Mouse (Mus musculus) heart, embryonic 10.5 days (tissue): ENCODE measurements around the gene Gm28539. TPM values are rescaled to one million over a fixed set of nuclear protein-coding genes. Genes with fewer than 3 reads are reported as not detected.
A peak's percentile ranks its signal among the peaks of the same experiment; 100 is the strongest.
"Not testable (repeated sequence)": the region's sequence is repeated elsewhere in the genome, so short reads cannot be mapped to it uniquely, and the experiment has no call there.

Experiments
- DNase-seq: peaks from one replicate; pipeline ENCODE4 v3.0.0-alpha.2; 2017; ENCODE audit warnings: low spot score
- H3K27ac ChIP-seq: fragments of 300-500 bp; sonication (generic); 2 replicates; pipeline ENCODE4 v1.5.1; 2016; ENCODE audit warnings: mild to moderate bottlenecking
- H3K27me3 ChIP-seq: fragments of 300-500 bp; sonication (generic); 2 replicates; pipeline ENCODE4 v1.6.1; 2016; ENCODE audit warnings: mild to moderate bottlenecking; ENCODE audit not compliant: poor library complexity, insufficient read depth, severe bottlenecking
- H3K36me3 ChIP-seq: fragments of 300-500 bp; sonication (generic); 2 replicates; pipeline ENCODE4 v1.6.1; 2016; ENCODE audit warnings: mild to moderate bottlenecking, moderate library complexity
- H3K4me1 ChIP-seq: fragments of 300-500 bp; sonication (generic); 2 replicates; pipeline ENCODE4 v1.6.1; 2016; ENCODE audit warnings: mild to moderate bottlenecking
- H3K4me3 ChIP-seq: fragments of 300-500 bp; sonication (generic); 2 replicates; pipeline ENCODE4 v1.5.1; 2016; ENCODE audit warnings: mild to moderate bottlenecking, moderate library complexity
- H3K9me3 ChIP-seq: fragments of 300-500 bp; sonication (generic); 2 replicates; pipeline ENCODE4 v1.6.1; 2016; ENCODE audit warnings: mild to moderate bottlenecking, moderate library complexity
- WGBS: fragments of 180-500 bp; shearing (Covaris S2); methylation state at CpG from one replicate; pipeline ENCODE4 v1.1.7; 2016; 5-methylcytosine and 5-hydroxymethylcytosine counted together
- polyA plus RNA-seq: library from polyadenylated mRNA; unstranded; fragments of >200 nt; fragmentation: Nextera tagmentation; extraction: Ambion mirVana; gene quantifications from 2 replicates; pipeline ENCODE4 v1.2.1, GENCODE M21; 2016

Gene Gm28539
- polyA plus RNA-seq, 1 experiment from 2014 or later, result not detected

- Histone ChIP-seq H3K27ac (no peak overlapping the region), H3K4me3 (no peak overlapping the region), H3K36me3 (peaks cover 69% of the 10 kb centered on the region), H3K9me3 (no peaks in the 10 kb centered on the region), H3K4me1 (no peaks in the 10 kb centered on the region), H3K27me3 (no peaks in the 10 kb centered on the region)
- WGBS, result 94% methylated on average over 6 of the region's 6 CpGs
- DNase-seq, result peak; percentile 59
These were observed 107.5 kb downstream of the Gm28539 start for GRCm38 (mm10) chr16:18943906-18944305.

GRCm38 (mm10) chr16:18948941-18949340, 112.6 kb downstream of the Gm28539 start:
- DNase-seq, result peak; percentile 56
- no peaks in the 10 kb centered on the region for H3K27me3 ChIP-seq
- H3K9me3 ChIP-seq, result no peaks in the 10 kb centered on the region
- H3K36me3 ChIP-seq, result peaks cover 93% of the 10 kb centered on the region
- H3K27ac ChIP-seq, result no peak overlapping the region
- no peaks in the 10 kb centered on the region for H3K4me1 ChIP-seq
- H3K4me3 ChIP-seq, result no peak overlapping the region
- WGBS, result 92% methylated on average over 9 of the region's 9 CpGs

GRCm38 (mm10) chr16:18950351-18950750, 114.0 kb downstream of the Gm28539 start:
- Histone ChIP-seq H3K27ac (no peak overlapping the region), H3K27me3 (no peaks in the 10 kb centered on the region), H3K4me3 (no peak overlapping the region), H3K9me3 (no peaks in the 10 kb centered on the region), H3K4me1 (no peaks in the 10 kb centered on the region), H3K36me3 (peaks cover 97% of the 10 kb centered on the region)
- DNase-seq, result no peak
- WGBS, result 66% methylated on average over 2 of the region's 2 CpGs

- Histone ChIP-seq H3K4me1 (no peaks in the 10 kb centered on the region), H3K27me3 (no peaks in the 10 kb centered on the region), H3K27ac (no peak overlapping the region), H3K9me3 (no peaks in the 10 kb centered on the region), H3K36me3 (peaks cover 95% of the 10 kb centered on the region), H3K4me3 (no peak overlapping the region)
- no peak for DNase-seq
These were observed 116.4 kb downstream of the Gm28539 start for GRCm38 (mm10) chr16:18952813-18953212.

- WGBS, result 67% methylated on average over 3 of the region's 3 CpGs
- H3K9me3 ChIP-seq, result no peaks in the 10 kb centered on the region
- no peaks in the 10 kb centered on the region for H3K27me3 ChIP-seq
- DNase-seq, result no peak
- H3K36me3 ChIP-seq, result peaks cover 82% of the 10 kb centered on the region
- H3K4me3 ChIP-seq, result no peak overlapping the region
- no peaks in the 10 kb centered on the region for H3K4me1 ChIP-seq
- no peak overlapping the region for H3K27ac ChIP-seq
These were observed 118.7 kb downstream of the Gm28539 start for GRCm38 (mm10) chr16:18955070-18955469.

DNA sequence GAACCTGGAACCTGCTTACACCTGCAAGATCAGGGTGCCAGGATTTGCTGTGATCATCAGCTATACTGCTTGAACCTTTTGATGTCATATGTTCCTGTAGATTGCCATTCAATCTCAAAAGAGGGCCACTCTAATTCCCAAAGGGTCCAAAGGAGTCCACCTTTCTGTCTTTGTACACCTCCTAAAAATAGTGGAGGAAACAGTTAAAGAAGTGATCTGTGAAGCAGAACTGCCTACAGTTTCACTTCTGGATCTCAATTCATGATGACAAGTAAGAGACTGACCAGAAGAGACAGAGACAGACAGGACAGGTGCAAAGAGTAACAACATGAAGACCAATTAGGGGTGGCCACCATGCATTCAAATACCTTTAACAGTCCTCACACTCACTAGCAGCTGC, 127.1 kb downstream of the Gm28539 start:
- Histone ChIP-seq H3K4me3 (no peak overlapping the region), H3K9me3 (peaks cover 10% of the 10 kb centered on the region), H3K4me1 (no peaks in the 10 kb centered on the region), H3K36me3 (peaks cover 63% of the 10 kb centered on the region), H3K27me3 (no peaks in the 10 kb centered on the region), H3K27ac (no peak overlapping the region)
- DNase-seq, result no peak

GRCm38 (mm10) chr16:18969420-18970128, 133.2 kb downstream of the Gm28539 start:
- Histone ChIP-seq H3K9me3 (no peaks in the 10 kb centered on the region; the same call in 1 of the 2 replicates), H3K4me3 (no peak overlapping the region), H3K27me3 (no peaks in the 10 kb centered on the region), H3K36me3 (peaks cover 32% of the 10 kb centered on the region), H3K27ac (0 out of 2 replicates have a peak overlapping the region, but pooled peaks have one; percentile 7), H3K4me1 (peaks cover 33% of the 10 kb centered on the region)
- WGBS, result 76% methylated on average over 9 of the region's 9 CpGs
- no peak for DNase-seq

DNA sequence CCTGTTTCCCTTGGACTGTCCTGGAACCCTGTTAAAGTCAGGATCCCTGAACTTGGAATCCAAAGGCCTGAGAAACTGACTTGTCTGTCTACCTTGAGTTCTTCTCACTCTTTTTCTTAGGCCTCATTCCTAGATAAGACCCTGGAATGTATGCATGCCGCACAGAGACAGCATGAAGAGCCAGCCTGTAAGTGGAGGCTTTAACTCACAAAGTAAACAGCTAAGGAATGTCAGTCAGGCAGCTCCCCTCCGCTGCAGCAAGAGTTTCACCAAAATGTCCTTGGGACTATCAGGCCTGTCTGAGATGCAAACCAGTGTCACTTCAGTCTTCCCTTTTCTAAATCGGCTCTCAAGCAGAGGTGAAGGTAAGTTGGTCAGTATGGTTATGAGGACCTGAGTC, 134.5 kb downstream of the Gm28539 start:
- Histone ChIP-seq H3K36me3 (peaks cover 23% of the 10 kb centered on the region), H3K27me3 (no peaks in the 10 kb centered on the region), H3K27ac (peak overlapping the region; percentile 63)

GRCm38 (mm10) chr16:18975665-18976064, 139.3 kb downstream of the Gm28539 start:
- H3K4me3 ChIP-seq, DNase-seq, H3K9me3 ChIP-seq, H3K27ac ChIP-seq, H3K27me3 ChIP-seq: not testable (repeated sequence)
- 80% methylated on average over 23 of the region's 23 CpGs for WGBS
- Histone ChIP-seq H3K4me1 (peaks cover 16% of the 10 kb centered on the region; the same call in 1 of the 2 replicates), H3K36me3 (peaks cover 12% of the 10 kb centered on the region; the same call in 1 of the 2 replicates)

More for the DNA sequence above, 134.5 kb downstream of the Gm28539 start:
- no peaks in the 10 kb centered on the region for H3K9me3 ChIP-seq
- peak; percentile 76 for DNase-seq
- WGBS, result 18% methylated on average over 3 of the region's 3 CpGs
- no peak overlapping the region for H3K4me3 ChIP-seq
- peaks cover 33% of the 10 kb centered on the region for H3K4me1 ChIP-seq

GRCm38 (mm10) chr16:18976315-18976714, 139.9 kb downstream of the Gm28539 start:
- WGBS, result 74% methylated on average over 22 of the region's 23 CpGs
- H3K36me3 ChIP-seq, result peaks cover 12% of the 10 kb centered on the region; the same call in 1 of the 2 replicates
- H3K27me3 ChIP-seq, result no peaks in the 10 kb centered on the region
- peaks cover 6% of the 10 kb centered on the region for H3K9me3 ChIP-seq
- no peak overlapping the region for H3K27ac ChIP-seq
- H3K4me1 ChIP-seq, result peaks cover 10% of the 10 kb centered on the region; the same call in 1 of the 2 replicates
- DNase-seq, result no peak
- H3K4me3 ChIP-seq, result 0 out of 2 replicates have a peak overlapping the region, but pooled peaks have one; percentile 9

DNA sequence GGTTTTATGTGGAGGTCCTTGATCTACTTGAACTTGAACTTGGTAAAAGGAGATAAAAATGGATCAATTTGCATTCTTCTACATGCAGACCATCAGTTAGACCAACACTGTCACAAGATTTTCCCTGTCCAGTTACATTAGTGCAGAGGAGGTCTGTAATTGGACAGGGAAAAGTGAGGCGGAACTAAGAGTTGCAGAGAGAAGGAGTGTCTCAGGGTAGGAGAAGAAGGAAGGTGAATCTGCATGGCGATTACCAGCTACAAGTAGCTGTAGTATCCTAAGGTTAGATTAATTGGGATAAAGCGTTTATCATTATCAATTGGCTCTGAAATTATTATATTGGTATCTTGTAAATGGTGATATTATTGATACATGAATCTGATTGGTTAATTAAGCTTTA, 150.0 kb downstream of the Gm28539 start:
- H3K4me3 ChIP-seq, result no peak overlapping the region
- WGBS, result 79% methylated on average over 3 of the region's 3 CpGs

DNA sequence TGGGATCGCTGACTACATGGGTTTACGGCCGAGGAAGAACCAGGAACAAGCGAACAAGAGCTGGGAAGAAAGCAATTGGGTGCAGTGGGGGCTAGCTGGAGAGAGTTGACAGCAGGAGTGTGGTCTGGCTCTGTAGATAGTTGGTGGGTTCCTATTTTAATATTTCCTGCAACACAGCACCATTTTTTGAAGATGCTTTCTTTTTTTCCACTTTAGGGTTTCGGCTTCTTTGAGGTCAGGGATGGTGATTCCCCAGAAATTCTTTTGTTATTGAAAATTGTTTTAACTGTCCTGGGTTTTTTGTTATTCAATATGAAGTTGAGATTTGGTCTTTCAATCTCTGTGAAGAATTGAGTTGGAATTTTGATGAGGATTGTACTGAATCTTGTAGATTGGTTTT, 150.5 kb downstream of the Gm28539 start:
- Histone ChIP-seq H3K27ac (no peak overlapping the region), H3K36me3 (no peaks in the 10 kb centered on the region), H3K4me3 (no peak overlapping the region), H3K9me3 (no peaks in the 10 kb centered on the region), H3K4me1 (no peaks in the 10 kb centered on the region), H3K27me3 (no peaks in the 10 kb centered on the region)
- WGBS, result 86% methylated on average over 5 of the region's 5 CpGs
- no peak for DNase-seq

More for the DNA sequence above, 150.0 kb downstream of the Gm28539 start:
- H3K36me3 ChIP-seq, result no peaks in the 10 kb centered on the region
- no peak overlapping the region for H3K27ac ChIP-seq
- no peak for DNase-seq
- H3K9me3 ChIP-seq, result no peaks in the 10 kb centered on the region
- H3K4me1 ChIP-seq, result no peaks in the 10 kb centered on the region
- no peaks in the 10 kb centered on the region for H3K27me3 ChIP-seq

DNA sequence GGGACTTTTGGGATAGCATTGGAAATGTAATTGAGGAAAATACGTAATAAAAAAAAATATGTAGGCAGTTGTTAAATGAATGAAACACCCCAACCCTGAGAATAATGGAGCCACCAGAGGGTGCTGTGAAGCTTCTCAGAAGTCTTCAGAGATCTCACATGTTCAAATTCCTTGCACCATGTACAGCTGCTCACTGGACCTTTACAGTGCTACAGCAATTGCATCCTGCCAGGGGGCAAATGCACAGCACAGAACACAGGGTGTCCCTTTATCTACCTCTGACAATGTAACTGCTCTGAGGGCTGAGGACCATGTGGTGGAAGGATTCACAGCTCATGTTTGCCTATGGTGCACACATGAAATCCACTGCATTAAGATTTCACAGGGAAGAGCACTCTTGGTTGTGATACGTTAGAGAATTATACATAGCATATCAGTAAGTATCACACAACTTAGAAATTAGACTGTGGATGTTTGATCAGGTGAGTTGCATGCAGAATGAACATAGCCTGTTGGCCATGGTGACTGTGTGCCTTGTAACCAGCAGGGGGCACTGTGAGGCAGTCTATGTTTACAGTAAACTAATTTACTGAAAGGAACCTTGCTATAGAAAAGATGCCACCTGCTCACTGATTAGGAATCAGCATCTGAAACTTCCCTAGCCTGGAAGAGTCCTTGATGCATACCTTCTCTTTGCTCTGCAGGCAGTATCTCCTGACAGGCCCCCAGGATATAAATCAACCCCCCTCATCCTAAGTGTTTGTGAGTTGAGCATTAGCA, 166.4 kb downstream of the Gm28539 start:
- DNase-seq, result not testable (repeated sequence)
- WGBS, result 27% methylated on average over 2 of the region's 2 CpGs

More for the DNA sequence above, 166.4 kb downstream of the Gm28539 start:
- H3K27ac ChIP-seq, H3K27me3 ChIP-seq, H3K9me3 ChIP-seq, H3K4me1 ChIP-seq, H3K36me3 ChIP-seq, H3K4me3 ChIP-seq: not testable (repeated sequence)
